Mouse (Mus musculus) c-Kit-positive CD71-positive TER-119-negative erythroid progenitor cells, embryonic 14.5 days (primary cell): ENCODE results near the gene Gm7173.

Experiments used
- DNase-seq: peaks from one replicate; pipeline ENCODE4 v3.0.0-alpha.2; 2013; ENCODE audit warnings: low read depth

Gm7173 gene

GRCm38 (mm10) chrX:79516977-79517645 lies at the start of gene Gm7173:
Gene Gm7173 (minus strand): TSS chrX:79517285.
- DNase-seq: no peak

- no peak for DNase-seq
These were observed 546 bp upstream of the Gm7173 start for GRCm38 (mm10) chrX:79517646-79518016.

- no peak for DNase-seq
These were observed 200.3 kb downstream of the Gm7173 start for GRCm38 (mm10) chrX:79316790-79317189.
